Mouse (Mus musculus): Measurements from ENCODE around the gene Myef2. TPM values are rescaled to one million over a fixed set of nuclear protein-coding genes. Genes with fewer than 3 reads are reported as not detected.
"Not testable (repeated sequence)": the region's sequence is repeated elsewhere in the genome, so short reads cannot be mapped to it uniquely, and the experiment has no call there.

Myef2 gene
- polyA plus RNA-seq, 1 experiment from 2014 or later, result 75.9 TPM

GRCm38 (mm10) chr2:125134113-125134512 lies 10.7 kb upstream of the Myef2 start:
- H3K27ac ChIP-seq (ENCODE audit: low read depth, low read length), result no peak overlapping the region
- no peaks in the 10 kb centered on the region for H3K9me3 ChIP-seq (ENCODE audit: control insufficient read depth, low read length)
- DNase-seq (ENCODE audit: low spot score), result no peak
- H3K4me3 ChIP-seq (ENCODE audit: low read depth, low read length), result no peak overlapping the region
- peaks cover 6% of the 10 kb centered on the region; the same call in 1 of the 2 replicates for H3K4me1 ChIP-seq (replicated peaks; ENCODE audit: control insufficient read depth, insufficient read depth, low read length)
- no peaks in the 10 kb centered on the region for H3K36me3 ChIP-seq (ENCODE audit: control insufficient read depth, insufficient read depth, low read length)
- ATAC-seq (replicated peaks; ENCODE audit: low FRiP score), result no peak
- 28% methylated on average over 4 of the region's 4 CpGs for WGBS
- H3K27me3 ChIP-seq (replicated peaks; ENCODE audit: control insufficient read depth, insufficient read depth, low read length), result no peaks in the 10 kb centered on the region
- no peak overlapping the region for H3K9ac ChIP-seq (ENCODE audit: low read depth, low read length)
- H3K4me2 ChIP-seq, result no peak overlapping the region

- H3K4me3 ChIP-seq (ENCODE audit: low read depth, low read length), result no peak overlapping the region
- no peaks in the 10 kb centered on the region for H3K27me3 ChIP-seq (replicated peaks; ENCODE audit: control insufficient read depth, insufficient read depth, low read length)
- WGBS, result 54% methylated on average over 3 of the region's 3 CpGs
- H3K4me2 ChIP-seq, result no peak overlapping the region
- peaks cover 6% of the 10 kb centered on the region; the same call in 1 of the 2 replicates for H3K4me1 ChIP-seq (replicated peaks; ENCODE audit: control insufficient read depth, insufficient read depth, low read length)
- H3K9ac ChIP-seq (ENCODE audit: low read depth, low read length), result no peak overlapping the region
- no peaks in the 10 kb centered on the region for H3K36me3 ChIP-seq (ENCODE audit: control insufficient read depth, insufficient read depth, low read length)
- no peak for DNase-seq (ENCODE audit: low spot score)
- H3K9me3 ChIP-seq (ENCODE audit: control insufficient read depth, low read length), result no peaks in the 10 kb centered on the region
- no peak overlapping the region for H3K27ac ChIP-seq (ENCODE audit: low read depth, low read length)
- ATAC-seq (replicated peaks; ENCODE audit: low FRiP score), result no peak
These were observed 3.3 kb upstream of the Myef2 start for GRCm38 (mm10) chr2:125126792-125127191.

GRCm38 (mm10) chr2:125125824-125126223 lies 2.4 kb upstream of the Myef2 start:
- Histone ChIP-seq H3K9me3 (ENCODE audit: control insufficient read depth, low read length) (no peaks in the 10 kb centered on the region), H3K4me1 (replicated peaks; ENCODE audit: control insufficient read depth, insufficient read depth, low read length) (peaks cover 14% of the 10 kb centered on the region), H3K27ac (ENCODE audit: low read depth, low read length) (no peak overlapping the region), H3K4me3 (ENCODE audit: low read depth, low read length) (no peak overlapping the region), H3K9ac (ENCODE audit: low read depth, low read length) (no peak overlapping the region), H3K4me2 (no peak overlapping the region), H3K27me3 (replicated peaks; ENCODE audit: control insufficient read depth, insufficient read depth, low read length) (no peaks in the 10 kb centered on the region), H3K36me3 (ENCODE audit: control insufficient read depth, insufficient read depth, low read length) (no peaks in the 10 kb centered on the region)
- DNase-seq (ENCODE audit: low spot score), result no peak
- ATAC-seq (replicated peaks; ENCODE audit: low FRiP score), result no peak
- 39% methylated on average over 4 of the region's 4 CpGs for WGBS

- Histone ChIP-seq H3K4me3 (ENCODE audit: low read depth, low read length) (peak overlapping the region; percentile 85), H3K27ac (ENCODE audit: low read depth, low read length) (peak overlapping the region; percentile 85), H3K36me3 (ENCODE audit: control insufficient read depth, insufficient read depth, low read length) (no peaks in the 10 kb centered on the region), H3K4me2 (peak overlapping the region; percentile 87), H3K27me3 (replicated peaks; ENCODE audit: control insufficient read depth, insufficient read depth, low read length) (no peaks in the 10 kb centered on the region), H3K9ac (ENCODE audit: low read depth, low read length) (peak overlapping the region; percentile 95), H3K4me1 (replicated peaks; ENCODE audit: control insufficient read depth, insufficient read depth, low read length) (peaks cover 28% of the 10 kb centered on the region), H3K9me3 (ENCODE audit: control insufficient read depth, low read length) (no peaks in the 10 kb centered on the region)
- ATAC-seq (replicated peaks; ENCODE audit: low FRiP score), result peak; percentile 67
- under 1% methylated on average over 45 of the region's 59 CpGs for WGBS
- DNase-seq (ENCODE audit: low spot score), result peak; percentile 59
These were observed 611 bp downstream of the Myef2 start for GRCm38 (mm10) chr2:125122624-125123476.

GRCm38 (mm10) chr2:125122288-125122623 lies 1.2 kb downstream of the Myef2 start:
- no peaks in the 10 kb centered on the region for H3K36me3 ChIP-seq (ENCODE audit: control insufficient read depth, insufficient read depth, low read length)
- no peak for ATAC-seq (replicated peaks; ENCODE audit: low FRiP score)
- H3K9me3 ChIP-seq (ENCODE audit: control insufficient read depth, low read length), result no peaks in the 10 kb centered on the region
- H3K4me2 ChIP-seq, result peak overlapping the region; percentile 87
- H3K4me3 ChIP-seq (ENCODE audit: low read depth, low read length), result peak overlapping the region; percentile 85
- WGBS, result 13% methylated on average over 4 of the region's 4 CpGs
- H3K27me3 ChIP-seq (replicated peaks; ENCODE audit: control insufficient read depth, insufficient read depth, low read length), result no peaks in the 10 kb centered on the region
- no peak for DNase-seq (ENCODE audit: low spot score)
- peak overlapping the region; percentile 95 for H3K9ac ChIP-seq (ENCODE audit: low read depth, low read length)
- no peak overlapping the region; the same call in 1 of the 2 replicates for H3K27ac ChIP-seq (ENCODE audit: low read depth, low read length)
- peaks cover 28% of the 10 kb centered on the region for H3K4me1 ChIP-seq (replicated peaks; ENCODE audit: control insufficient read depth, insufficient read depth, low read length)

GRCm38 (mm10) chr2:125119381-125120110 lies 3.9 kb downstream of the Myef2 start:
- Histone ChIP-seq H3K4me2 (no peak overlapping the region), H3K9ac (ENCODE audit: low read depth, low read length) (no peak overlapping the region), H3K27ac (ENCODE audit: low read depth, low read length) (no peak overlapping the region), H3K4me1 (replicated peaks; ENCODE audit: control insufficient read depth, insufficient read depth, low read length) (peaks cover 28% of the 10 kb centered on the region), H3K27me3 (replicated peaks; ENCODE audit: control insufficient read depth, insufficient read depth, low read length) (no peaks in the 10 kb centered on the region), H3K4me3 (ENCODE audit: low read depth, low read length) (no peak overlapping the region), H3K9me3 (ENCODE audit: control insufficient read depth, low read length) (no peaks in the 10 kb centered on the region), H3K36me3 (ENCODE audit: control insufficient read depth, insufficient read depth, low read length) (peaks cover 7% of the 10 kb centered on the region; the same call in 1 of the 2 replicates)
- no peak for DNase-seq (ENCODE audit: low spot score)
- ATAC-seq (replicated peaks; ENCODE audit: low FRiP score), result no peak
- WGBS, result 69% methylated on average over 6 of the region's 6 CpGs

GRCm38 (mm10) chr2:125106536-125106935 lies 16.9 kb downstream of the Myef2 start:
- H3K27ac ChIP-seq (ENCODE audit: low read depth, low read length); H3K27me3 ChIP-seq (replicated peaks; ENCODE audit: control insufficient read depth, insufficient read depth, low read length); DNase-seq (ENCODE audit: low spot score); H3K4me3 ChIP-seq (ENCODE audit: low read depth, low read length); ATAC-seq (replicated peaks; ENCODE audit: low FRiP score); H3K4me2 ChIP-seq; H3K9ac ChIP-seq (ENCODE audit: low read depth, low read length); H3K4me1 ChIP-seq (replicated peaks; ENCODE audit: control insufficient read depth, insufficient read depth, low read length); H3K9me3 ChIP-seq (ENCODE audit: control insufficient read depth, low read length): not testable (repeated sequence)
- peaks cover 31% of the 10 kb centered on the region for H3K36me3 ChIP-seq (ENCODE audit: control insufficient read depth, insufficient read depth, low read length)
- WGBS, result 96% methylated on average over 4 of the region's 4 CpGs

- not testable (repeated sequence) for H3K9me3 ChIP-seq (ENCODE audit: control insufficient read depth, low read length); H3K27me3 ChIP-seq (replicated peaks; ENCODE audit: control insufficient read depth, insufficient read depth, low read length); H3K4me3 ChIP-seq (ENCODE audit: low read depth, low read length); H3K4me2 ChIP-seq; H3K27ac ChIP-seq (ENCODE audit: low read depth, low read length); H3K4me1 ChIP-seq (replicated peaks; ENCODE audit: control insufficient read depth, insufficient read depth, low read length); ATAC-seq (replicated peaks; ENCODE audit: low FRiP score); DNase-seq (ENCODE audit: low spot score); H3K9ac ChIP-seq (ENCODE audit: low read depth, low read length)
- WGBS, result 96% methylated on average over 13 of the region's 13 CpGs
- peaks cover 31% of the 10 kb centered on the region for H3K36me3 ChIP-seq (ENCODE audit: control insufficient read depth, insufficient read depth, low read length)
These were observed 19.0 kb downstream of the Myef2 start for GRCm38 (mm10) chr2:125104491-125104890.

All from liver, embryonic 11.5 days (tissue).